Mouse (Mus musculus) liver, embryonic 16.5 days (tissue): ENCODE data around the gene Kmt2b. TPM values are rescaled to one million over a fixed set of nuclear protein-coding genes. Genes with fewer than 3 reads are reported as not detected.
A peak's percentile ranks its signal among the peaks of the same experiment; 100 is the strongest.

Experiments
- ATAC-seq: fragments of 200-750 bp; cut with Nextera tagmentation; 2 replicates; pipeline ENCODE4 v1.8.0; 2017; ENCODE audit warnings: low read depth, mild to moderate bottlenecking, moderate number of reproducible peaks, moderate library complexity
- H3K27ac ChIP-seq: fragments of 300-500 bp; sonication (generic); 2 replicates; pipeline ENCODE4 v1.5.1; 2014; ENCODE audit warnings: mild to moderate bottlenecking, low read length
- H3K27me3 ChIP-seq: fragments of 300-500 bp; sonication (generic); 2 replicates; pipeline ENCODE4 v1.6.1; 2014; ENCODE audit warnings: low read depth, low read length, mixed read lengths; ENCODE audit not compliant: control insufficient read depth, insufficient read depth
- H3K36me3 ChIP-seq: fragments of 300-500 bp; sonication (generic); 2 replicates; pipeline ENCODE4 v1.6.1; 2014; ENCODE audit warnings: mild to moderate bottlenecking; ENCODE audit not compliant: control insufficient read depth, insufficient read depth
- H3K4me1 ChIP-seq: fragments of 300-500 bp; sonication (generic); 2 replicates; pipeline ENCODE4 v1.6.1; 2014; ENCODE audit warnings: low read depth, low read length, mixed read lengths; ENCODE audit not compliant: control insufficient read depth
- H3K4me2 ChIP-seq: fragments of 300-500 bp; sonication (generic); 2 replicates; pipeline ENCODE4 v1.6.1; 2014; ENCODE audit warnings: low read depth, low read length, mixed read lengths
- H3K4me3 ChIP-seq: fragments of 300-500 bp; sonication (generic); 2 replicates; pipeline ENCODE4 v1.5.1; 2014; ENCODE audit warnings: low read depth, mild to moderate bottlenecking, low read length
- H3K9ac ChIP-seq: fragments of 300-500 bp; sonication (generic); 2 replicates; pipeline ENCODE4 v1.6.1; 2014; ENCODE audit warnings: low read depth, low read length
- H3K9me3 ChIP-seq: fragments of 300-500 bp; sonication (generic); replicated peaks from 2 replicates; pipeline ENCODE4 v1.6.1; 2016; ENCODE audit warnings: low read length; ENCODE audit not compliant: control insufficient read depth
- WGBS: fragments of 180-500 bp; shearing (Covaris S2); extraction: QIAGEN DNeasy Blood & Tissue Kit; methylation state at CpG from one replicate; pipeline ENCODE4 v1.1.7; 2014; ENCODE audit not compliant: insufficient replicate concordance; 5-methylcytosine and 5-hydroxymethylcytosine counted together
- polyA plus RNA-seq: library from polyadenylated mRNA; unstranded; fragments of >200 nt; fragmentation: Nextera tagmentation; extraction: Ambion mirVana; gene quantifications from 2 replicates; pipeline ENCODE4 v1.2.1, GENCODE M21; 2015

Gene Kmt2b
- polyA plus RNA-seq, 1 experiment from 2014 or later: 3.5 TPM

- no peaks in the 10 kb centered on the region for H3K4me1 ChIP-seq
- H3K36me3 ChIP-seq: no peaks in the 10 kb centered on the region
- no peak overlapping the region for H3K4me3 ChIP-seq
- H3K9me3 ChIP-seq: no peaks in the 10 kb centered on the region
- ATAC-seq: 0 out of 2 replicates have a peak, but pooled peaks have one; percentile 45
- no peak overlapping the region for H3K27ac ChIP-seq
- H3K27me3 ChIP-seq: no peaks in the 10 kb centered on the region
- WGBS: 18% methylated on average over 8 of the region's 8 CpGs
- H3K9ac ChIP-seq: no peak overlapping the region
- H3K4me2 ChIP-seq: no peak overlapping the region
Observed at GRCm38 (mm10) chr7:30607706-30608309, 19.3 kb upstream of the Kmt2b start.

GRCm38 (mm10) chr7:30604944-30605343 is 16.4 kb upstream of the Kmt2b start:
- peaks cover 6% of the 10 kb centered on the region for H3K4me1 ChIP-seq
- no peak overlapping the region for H3K4me3 ChIP-seq
- H3K9ac ChIP-seq: no peak overlapping the region
- H3K36me3 ChIP-seq: no peaks in the 10 kb centered on the region
- H3K27me3 ChIP-seq: no peaks in the 10 kb centered on the region
- H3K9me3 ChIP-seq: no peaks in the 10 kb centered on the region
- WGBS: 70% methylated on average over 8 of the region's 8 CpGs
- H3K27ac ChIP-seq: no peak overlapping the region
- no peak for ATAC-seq
- H3K4me2 ChIP-seq: no peak overlapping the region

GRCm38 (mm10) chr7:30604424-30604823 is 15.9 kb upstream of the Kmt2b start:
- H3K9me3 ChIP-seq: no peaks in the 10 kb centered on the region
- H3K27ac ChIP-seq: no peak overlapping the region
- H3K36me3 ChIP-seq: no peaks in the 10 kb centered on the region
- H3K9ac ChIP-seq: no peak overlapping the region
- no peak for ATAC-seq
- no peaks in the 10 kb centered on the region for H3K27me3 ChIP-seq
- no peak overlapping the region for H3K4me3 ChIP-seq
- H3K4me2 ChIP-seq: no peak overlapping the region
- WGBS: 47% methylated on average over 8 of the region's 8 CpGs
- H3K4me1 ChIP-seq: peaks cover 10% of the 10 kb centered on the region

- Histone ChIP-seq H3K27me3 (no peaks in the 10 kb centered on the region), H3K27ac (no peak overlapping the region), H3K9ac (no peak overlapping the region), H3K9me3 (no peaks in the 10 kb centered on the region), H3K4me3 (no peak overlapping the region), H3K4me1 (peaks cover 10% of the 10 kb centered on the region), H3K36me3 (no peaks in the 10 kb centered on the region), H3K4me2 (no peak overlapping the region)
- WGBS: 57% methylated on average over 3 of the region's 3 CpGs
- no peak for ATAC-seq
Observed at GRCm38 (mm10) chr7:30602583-30602982, 14.1 kb upstream of the Kmt2b start.

- Histone ChIP-seq H3K9ac (no peak overlapping the region), H3K4me1 (peaks cover 10% of the 10 kb centered on the region), H3K27me3 (no peaks in the 10 kb centered on the region), H3K4me2 (peak overlapping the region; percentile 42; the same call in 1 of the 2 replicates), H3K4me3 (no peak overlapping the region), H3K36me3 (no peaks in the 10 kb centered on the region), H3K27ac (no peak overlapping the region), H3K9me3 (no peaks in the 10 kb centered on the region)
- 67% methylated on average over 7 of the region's 7 CpGs for WGBS
- ATAC-seq: no peak
Observed at GRCm38 (mm10) chr7:30600651-30601050, 12.1 kb upstream of the Kmt2b start.

- no peak overlapping the region for H3K27ac ChIP-seq
- WGBS: 2% methylated on average over 16 of the region's 16 CpGs
Observed at GRCm38 (mm10) chr7:30599933-30600353, 11.4 kb upstream of the Kmt2b start.

GRCm38 (mm10) chr7:30598786-30599185 is 10.3 kb upstream of the Kmt2b start, which contains the start of gene Zbtb32:
Gene Zbtb32 (minus strand): TSS chr7:30598909.
- no peak within 1 kb of the TSS for H3K4me3 ChIP-seq
- peaks cover 12% of the 10 kb centered on the region for H3K4me1 ChIP-seq
- no peaks in the 10 kb centered on the region for H3K9me3 ChIP-seq
- ATAC-seq: no peak
- 88% methylated on average over 12 of the region's 12 CpGs for WGBS
- H3K27me3 ChIP-seq: no peaks in the 10 kb centered on the region
- 0 out of 2 replicates have a peak within 1 kb of the TSS, but pooled peaks have one; percentile 40 for H3K9ac ChIP-seq
- H3K27ac ChIP-seq: no peak within 1 kb of the TSS
- H3K4me2 ChIP-seq: peak within 1 kb of the TSS; percentile 39; the same call in 1 of the 2 replicates
- H3K36me3 ChIP-seq: no peaks in the 10 kb centered on the region

More at GRCm38 (mm10) chr7:30599933-30600353, 11.4 kb upstream of the Kmt2b start:
- H3K36me3 ChIP-seq: no peaks in the 10 kb centered on the region
- no peaks in the 10 kb centered on the region for H3K27me3 ChIP-seq
- 0 out of 2 replicates have a peak overlapping the region, but pooled peaks have one; percentile 40 for H3K9ac ChIP-seq
- no peaks in the 10 kb centered on the region for H3K9me3 ChIP-seq
- ATAC-seq: peak; percentile 98
- H3K4me2 ChIP-seq: peak overlapping the region; percentile 42
- H3K4me1 ChIP-seq: peaks cover 10% of the 10 kb centered on the region
- H3K4me3 ChIP-seq: no peak overlapping the region

- no peak for ATAC-seq
- Histone ChIP-seq H3K27me3 (no peaks in the 10 kb centered on the region), H3K27ac (no peak overlapping the region), H3K36me3 (no peaks in the 10 kb centered on the region), H3K9me3 (no peaks in the 10 kb centered on the region), H3K4me2 (no peak overlapping the region), H3K4me3 (no peak overlapping the region), H3K9ac (no peak overlapping the region), H3K4me1 (peaks cover 12% of the 10 kb centered on the region)
- 62% methylated on average over 5 of the region's 5 CpGs for WGBS
Observed at GRCm38 (mm10) chr7:30596811-30597210, 8.3 kb upstream of the Kmt2b start.

- WGBS: 64% methylated on average over 5 of the region's 5 CpGs
- no peaks in the 10 kb centered on the region for H3K36me3 ChIP-seq
- no peaks in the 10 kb centered on the region for H3K27me3 ChIP-seq
- no peaks in the 10 kb centered on the region for H3K9me3 ChIP-seq
- no peak overlapping the region for H3K4me3 ChIP-seq
- H3K9ac ChIP-seq: no peak overlapping the region
- no peak for ATAC-seq
- H3K27ac ChIP-seq: no peak overlapping the region
- no peak overlapping the region for H3K4me2 ChIP-seq
- peaks cover 12% of the 10 kb centered on the region for H3K4me1 ChIP-seq
Observed at GRCm38 (mm10) chr7:30596093-30596492, 7.6 kb upstream of the Kmt2b start.
